Mouse (Mus musculus): ENCODE results near the gene Aasdh. TPM values are rescaled to one million over a fixed set of nuclear protein-coding genes. Genes with fewer than 3 reads are reported as not detected.
"Not testable (repeated sequence)": the region's sequence is repeated elsewhere in the genome, so short reads cannot be mapped to it uniquely, and the experiment has no call there.

Gene Aasdh
- total RNA-seq, 2 experiments from 2014 or later: 18.5 to 21.0 TPM

DNA sequence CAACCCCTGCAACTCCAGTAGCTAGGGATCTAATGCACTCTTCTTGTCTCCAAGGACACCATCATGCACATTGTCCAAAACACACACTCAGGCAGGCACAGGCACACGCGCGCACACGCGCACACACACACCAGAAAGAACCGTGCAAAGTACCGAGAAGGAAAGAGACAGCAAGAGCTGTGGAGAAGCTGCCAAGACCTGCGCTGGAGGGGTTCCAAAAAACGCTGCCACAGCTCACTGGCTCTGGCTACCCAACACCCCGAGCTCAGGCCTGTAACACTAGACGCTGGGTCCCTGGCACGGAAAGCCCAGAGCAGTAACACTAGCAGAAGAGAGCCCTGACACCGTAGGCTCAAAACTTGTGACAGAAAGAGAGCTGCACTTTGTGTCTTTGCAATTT is 18.1 kb upstream of the Aasdh start:
- intact Hi-C loops (cut with DNase I): no loop called here
- DNase-seq (ENCODE audit: extremely low spot score in 1 of 2, low spot score in 2 of 2): peak in 1 of 2 experiments; percentile 72

DNA sequence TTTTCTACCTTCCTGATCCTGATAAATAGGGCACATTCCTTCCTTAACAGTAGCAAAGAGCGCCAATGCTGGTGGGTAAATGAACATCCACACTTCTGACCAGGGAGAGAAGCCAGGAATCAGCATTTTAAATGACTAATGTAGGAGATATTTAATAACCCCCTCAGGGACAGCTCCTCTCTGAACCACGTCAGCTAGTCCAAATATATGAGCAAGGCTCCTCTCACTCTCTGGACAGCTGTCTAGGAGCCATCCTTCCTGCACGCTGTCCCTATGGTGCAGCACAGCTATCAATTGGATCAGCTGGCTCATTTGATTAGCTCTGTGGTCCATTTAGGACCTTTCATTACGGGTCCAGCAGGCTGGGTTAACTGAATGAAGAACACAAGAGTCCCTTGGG is 17.5 kb upstream of the Aasdh start:
- DNase-seq (ENCODE audit: extremely low spot score in 1 of 2, low spot score in 2 of 2): no peak
- intact Hi-C loops (cut with DNase I): no loop called here

DNA sequence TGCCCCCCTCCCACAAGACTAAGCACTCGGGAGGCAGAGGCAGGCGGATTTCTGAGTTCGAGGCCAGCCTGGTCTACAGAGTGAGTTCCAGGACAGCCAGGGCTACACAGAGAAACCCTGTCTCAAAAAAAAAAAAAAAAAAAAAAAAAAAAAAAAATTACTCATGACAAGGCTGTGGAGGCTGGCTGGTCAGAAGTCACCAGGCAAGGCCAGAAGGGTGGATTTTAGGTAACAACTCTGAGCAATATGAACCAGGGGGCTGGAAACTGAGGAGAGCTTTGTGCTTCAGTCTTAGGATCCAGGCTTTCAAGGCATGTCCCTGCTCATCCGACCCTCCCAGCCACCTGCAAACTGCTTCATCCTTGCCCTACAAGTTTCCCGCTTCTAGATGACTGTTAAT is 7.2 kb upstream of the Aasdh start:
- DNase-seq (ENCODE audit: extremely low spot score in 1 of 2, low spot score in 2 of 2): not testable (repeated sequence)

DNA sequence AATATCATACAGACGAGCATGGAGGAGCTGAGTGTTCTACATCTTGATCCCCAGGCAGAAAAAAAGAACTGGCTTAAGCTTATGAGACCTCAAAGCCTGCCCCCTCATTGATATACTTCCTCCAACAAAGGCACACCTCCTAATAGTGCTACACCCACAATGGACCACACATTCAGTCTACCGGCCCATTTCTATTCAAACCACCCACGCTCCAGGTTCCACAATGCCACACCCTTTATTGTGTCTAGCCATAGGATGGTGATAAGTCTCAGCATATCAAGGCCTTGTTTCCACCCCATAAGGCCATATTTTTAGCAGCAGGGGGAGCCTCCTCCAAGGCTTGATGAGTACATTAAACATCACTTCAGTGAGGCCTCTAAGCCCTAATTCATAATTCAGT is 5.5 kb upstream of the Aasdh start:
- DNase-seq (ENCODE audit: extremely low spot score in 1 of 2, low spot score in 2 of 2): no peak
- intact Hi-C loops (cut with DNase I): no loop called here

More for the DNA sequence above, 7.2 kb upstream of the Aasdh start:
- intact Hi-C loops (cut with DNase I): not testable (repeated sequence)

DNA sequence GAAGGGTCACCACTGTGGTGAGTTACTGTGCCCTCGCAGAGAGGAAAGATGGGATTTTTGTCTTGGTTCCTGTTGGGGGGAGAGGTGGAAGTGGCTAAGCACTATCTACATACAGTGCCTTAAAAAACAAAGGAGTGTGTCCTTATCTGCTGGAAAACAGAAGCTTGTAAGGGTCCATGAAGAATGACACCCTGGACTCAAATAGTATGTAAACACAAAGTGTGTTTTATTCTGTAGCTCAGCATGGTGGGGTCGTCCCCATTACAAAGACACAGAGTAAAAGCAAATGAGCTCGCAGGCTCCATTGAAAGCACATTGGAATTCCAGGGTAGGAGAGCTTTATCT is 813 bp upstream of the Aasdh start:
- intact Hi-C loops (cut with DNase I): no loop called here
- DNase-seq (ENCODE audit: extremely low spot score in 1 of 2, low spot score in 2 of 2): no peak

DNA sequence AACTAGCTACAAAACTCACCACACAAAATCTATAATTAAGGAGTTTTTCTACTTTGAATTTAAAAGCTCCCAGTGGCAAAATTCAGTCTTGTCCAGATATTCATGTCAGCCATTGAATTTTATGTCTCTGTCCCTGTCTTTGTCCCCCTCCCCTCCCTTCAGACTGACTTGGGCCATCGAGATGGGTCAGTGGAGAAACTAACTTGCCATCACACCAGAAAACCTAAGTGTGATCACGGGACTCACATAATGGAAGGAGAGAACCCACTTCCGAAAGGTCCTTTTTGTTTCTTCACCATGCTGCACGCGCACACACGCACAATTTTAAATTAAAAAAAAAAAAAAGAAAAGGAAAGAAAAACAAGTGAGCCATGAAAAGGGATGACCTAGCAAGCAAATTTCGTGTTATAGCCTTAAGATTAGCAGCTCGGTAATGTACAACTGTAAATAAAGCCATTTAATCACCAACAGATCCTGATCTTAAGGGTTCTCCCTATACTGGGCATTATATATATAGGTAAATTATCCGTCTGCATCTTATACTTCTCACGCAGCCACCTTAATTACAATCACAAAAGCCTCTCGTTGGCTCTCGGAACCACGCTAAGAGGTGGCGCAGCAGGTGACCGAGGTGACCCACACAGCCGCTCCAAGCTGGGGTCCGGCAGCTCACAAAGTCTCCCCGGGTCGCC is 455 bp downstream of the Aasdh start:
- no peak for DNase-seq (ENCODE audit: extremely low spot score in 1 of 2, low spot score in 2 of 2)
- intact Hi-C loops (cut with DNase I): no loop called here

DNA sequence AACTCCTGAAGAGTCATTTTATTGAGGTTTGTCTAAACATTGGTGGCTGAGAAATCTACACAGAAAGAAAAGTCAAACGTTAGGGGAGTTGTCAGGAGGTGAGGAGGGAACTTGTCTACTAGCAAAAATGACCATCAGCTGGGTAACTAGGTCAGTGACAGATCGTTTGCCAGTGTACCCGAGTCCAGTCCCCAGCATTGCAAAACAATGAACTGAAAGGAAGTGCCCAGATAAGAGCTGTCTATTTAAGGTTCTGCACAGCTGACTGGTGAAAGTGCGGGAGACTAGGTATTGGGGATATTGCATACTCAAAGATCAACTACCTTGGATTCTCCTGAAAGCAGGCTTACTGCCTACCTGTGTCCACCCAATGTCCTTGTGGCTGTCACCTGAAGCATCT is 3.2 kb downstream of the Aasdh start:
- intact Hi-C loops (cut with DNase I): no loop called here
- DNase-seq (ENCODE audit: extremely low spot score in 1 of 2, low spot score in 2 of 2): no peak

DNA sequence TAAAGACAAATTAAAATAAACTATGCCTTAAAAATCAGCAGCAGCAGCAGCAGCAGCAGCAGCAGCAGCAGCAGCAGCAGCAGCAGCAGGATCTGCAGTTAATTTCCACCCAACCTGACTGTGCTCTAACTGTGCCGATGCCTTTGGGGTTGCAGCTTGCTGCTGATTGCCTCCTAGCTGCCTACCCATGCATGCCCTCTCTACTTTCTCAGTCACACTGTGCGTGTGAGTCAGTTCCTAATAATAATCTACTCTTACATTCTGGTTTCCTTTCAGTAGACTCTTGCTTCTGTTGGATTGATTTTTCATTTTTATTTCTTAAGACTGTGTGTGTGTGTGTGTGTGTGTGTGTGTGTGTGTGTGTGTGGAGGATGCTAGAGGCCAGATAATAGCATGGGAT is 12.2 kb downstream of the Aasdh start:
- DNase-seq (ENCODE audit: extremely low spot score in 1 of 2, low spot score in 2 of 2): no peak
- intact Hi-C loops (cut with DNase I): no loop called here

DNA sequence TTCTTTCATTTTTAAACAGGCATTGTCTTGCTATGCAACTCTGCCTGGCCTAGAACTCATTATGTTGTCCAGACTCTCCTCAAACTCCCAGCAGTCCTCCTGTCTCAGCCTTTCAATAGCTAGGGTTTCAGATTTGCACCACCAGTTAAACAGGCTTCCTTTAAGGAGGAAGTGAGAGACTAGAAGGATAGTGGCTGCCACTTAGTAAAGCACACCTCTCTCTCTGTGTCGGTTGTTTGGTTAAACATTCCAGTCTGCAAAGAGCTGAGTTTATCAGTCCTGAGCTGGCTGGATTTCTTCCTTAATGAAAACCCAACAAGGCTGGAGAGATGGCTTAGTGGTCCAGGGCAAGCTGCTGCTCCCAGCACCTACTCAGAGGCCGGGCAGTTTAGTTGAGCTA is 12.7 kb downstream of the Aasdh start:
- intact Hi-C loops (cut with DNase I): no loop called here
- DNase-seq (ENCODE audit: extremely low spot score in 1 of 2, low spot score in 2 of 2): no peak

DNA sequence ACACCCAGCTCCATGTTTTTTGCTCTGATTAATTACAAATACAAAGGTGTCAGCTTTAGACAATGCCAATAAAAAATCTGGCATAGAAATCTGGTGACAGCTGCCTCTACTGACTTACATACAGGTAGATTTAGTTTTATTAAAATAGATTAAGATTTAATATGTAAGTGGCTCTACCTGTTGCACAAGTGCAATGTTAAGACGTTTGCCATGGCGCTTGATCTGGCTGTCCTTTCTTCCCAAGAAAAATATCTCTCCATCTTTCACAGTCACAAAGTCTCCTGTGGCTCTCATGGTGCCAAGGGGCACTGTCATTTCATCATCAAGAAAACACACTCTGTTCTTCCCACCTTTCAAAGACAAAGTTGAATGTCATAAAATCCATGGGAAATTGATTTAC is 18.3 kb downstream of the Aasdh start:
- intact Hi-C loops (cut with DNase I): no loop called here
- DNase-seq (ENCODE audit: extremely low spot score in 1 of 2, low spot score in 2 of 2): no peak

DNA sequence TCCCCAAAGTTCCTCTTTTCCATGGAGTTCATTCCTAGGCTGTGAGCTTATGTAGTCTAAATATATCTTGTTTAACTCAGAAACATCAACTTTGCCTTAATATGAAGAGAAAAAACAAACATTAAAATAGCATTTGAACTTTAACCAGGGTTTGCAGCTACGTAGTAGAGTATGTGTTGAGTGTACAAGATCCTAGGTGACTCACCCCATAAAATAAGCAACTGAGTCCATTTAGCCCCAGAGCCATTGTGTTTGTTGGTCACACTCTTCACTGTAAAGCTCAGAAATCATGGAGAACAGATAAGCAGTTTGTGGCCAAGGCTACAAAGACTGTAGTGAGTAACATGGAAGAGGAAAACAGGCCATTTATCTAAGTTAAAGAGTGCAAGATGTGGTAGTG is 21.2 kb downstream of the Aasdh start:
- no peak for DNase-seq (ENCODE audit: extremely low spot score in 1 of 2, low spot score in 2 of 2)
- intact Hi-C loops (cut with DNase I): no loop called here

DNA sequence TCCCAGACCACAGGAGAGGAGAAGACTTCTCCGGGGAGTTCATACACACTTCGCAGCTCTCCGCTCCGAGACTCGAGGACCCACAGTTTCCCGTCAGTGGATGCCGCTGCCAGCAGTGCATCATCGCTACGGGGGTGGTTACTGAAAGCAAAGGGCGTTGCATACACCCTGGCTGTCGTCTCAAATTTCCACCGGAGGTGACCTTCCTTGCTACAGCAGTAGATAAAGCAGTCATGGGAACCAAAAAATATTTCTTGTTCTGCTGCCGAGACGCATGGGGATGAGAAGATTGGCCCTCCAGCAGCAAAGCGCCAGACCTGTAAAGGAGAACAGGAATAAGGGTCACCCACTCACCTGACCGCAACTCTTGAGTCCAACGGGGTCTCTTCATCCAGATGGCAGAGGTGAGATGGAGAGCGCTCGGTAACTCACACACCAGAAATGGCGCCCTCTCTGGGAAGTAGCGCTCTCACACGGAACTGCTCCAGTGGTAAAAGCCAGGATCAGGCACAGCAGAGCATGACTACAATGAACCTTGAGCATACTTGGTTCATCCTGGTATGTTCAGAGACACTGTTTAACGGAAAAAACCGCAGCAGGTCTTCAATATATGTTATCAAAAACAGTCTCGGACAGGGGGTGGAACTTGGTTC is 29.1 kb downstream of the Aasdh start:
- intact Hi-C loops (cut with DNase I): no loop called here
- DNase-seq (ENCODE audit: extremely low spot score in 1 of 2, low spot score in 2 of 2): no peak

DNA sequence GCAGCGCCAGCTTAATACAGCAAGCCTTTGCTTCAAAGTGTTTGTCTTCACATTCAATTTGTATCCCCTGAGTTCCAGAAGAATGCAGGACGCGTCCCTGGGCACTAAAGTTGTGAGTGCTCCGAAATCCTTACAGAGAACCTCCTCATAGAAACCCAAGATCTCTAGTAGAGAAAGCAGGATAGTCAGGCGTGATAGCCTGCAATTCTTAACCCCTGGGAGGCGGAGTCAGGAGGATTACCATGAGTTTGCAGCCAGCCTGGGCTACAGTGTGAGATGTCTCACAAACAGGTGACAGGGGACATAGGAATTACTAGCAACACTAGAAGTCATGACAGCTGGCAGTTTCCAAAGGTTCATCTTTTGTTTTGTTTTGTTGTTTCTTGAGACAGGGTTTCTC is 35.8 kb downstream of the Aasdh start:
- DNase-seq (ENCODE audit: extremely low spot score in 1 of 2, low spot score in 2 of 2): no peak
- intact Hi-C loops (cut with DNase I): loop anchor here (5.0 kb wide), 1 partner anchor 48 kb away; no protein-coding TSS in a partner anchor

DNA sequence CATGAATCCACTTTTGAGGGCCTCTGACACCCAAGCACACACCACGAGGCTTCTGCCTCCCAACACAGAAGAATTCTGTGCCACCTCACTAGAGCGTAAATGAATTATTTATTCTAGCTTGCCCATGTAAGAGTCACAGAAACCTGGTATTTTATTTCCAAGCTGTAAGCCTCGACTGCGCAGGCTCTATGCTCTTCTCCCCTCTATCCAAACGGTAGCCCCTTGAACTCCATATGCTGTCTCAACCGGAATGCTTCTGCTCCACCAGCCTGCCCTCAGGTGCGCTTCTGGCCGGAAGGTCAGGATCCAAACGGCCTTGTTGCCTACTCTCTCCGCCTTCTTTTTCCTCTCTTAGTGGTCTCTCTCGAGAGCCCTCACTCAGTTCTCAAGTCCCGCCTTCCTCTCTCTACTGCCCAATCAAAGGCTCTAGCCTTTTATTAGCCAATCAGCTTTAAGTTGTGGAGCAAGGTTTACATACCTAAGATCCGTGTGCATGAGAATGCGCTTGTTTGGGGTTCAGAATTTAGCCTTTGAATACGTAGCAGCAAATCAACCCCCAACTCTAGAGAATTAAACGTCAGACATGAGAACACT is 36.5 kb downstream of the Aasdh start:
- DNase-seq (ENCODE audit: extremely low spot score in 1 of 2, low spot score in 2 of 2): peak in 1 of 2 experiments; percentile 24
- intact Hi-C loops (cut with DNase I): loop anchor here (5.0 kb wide), 1 partner anchor 49 kb away; no protein-coding TSS in a partner anchor

DNA sequence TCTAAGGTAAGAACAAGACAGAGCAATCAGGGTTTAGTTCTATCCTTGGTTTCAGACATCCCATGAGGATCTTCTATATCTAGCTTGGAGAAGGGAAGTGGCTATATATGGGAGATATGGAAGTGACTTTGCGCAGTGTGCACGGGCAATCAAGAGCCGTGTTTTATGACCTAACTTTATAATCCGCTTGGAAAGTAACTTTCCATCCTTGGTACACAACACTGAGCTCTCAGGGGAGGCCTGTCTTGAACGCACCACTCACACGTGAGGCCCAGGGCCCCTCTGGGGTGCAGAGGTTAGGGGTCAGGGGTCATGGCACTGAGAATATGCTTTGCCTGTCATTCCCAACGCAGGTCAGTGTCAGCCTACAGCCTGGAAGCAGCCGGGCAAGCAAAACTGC is 38.5 kb downstream of the Aasdh start:
- intact Hi-C loops (cut with DNase I): loop anchor here (5.0 kb wide), 1 partner anchor 50 kb away; no protein-coding TSS in a partner anchor
- no peak for DNase-seq (ENCODE audit: extremely low spot score in 1 of 2, low spot score in 2 of 2)

DNA sequence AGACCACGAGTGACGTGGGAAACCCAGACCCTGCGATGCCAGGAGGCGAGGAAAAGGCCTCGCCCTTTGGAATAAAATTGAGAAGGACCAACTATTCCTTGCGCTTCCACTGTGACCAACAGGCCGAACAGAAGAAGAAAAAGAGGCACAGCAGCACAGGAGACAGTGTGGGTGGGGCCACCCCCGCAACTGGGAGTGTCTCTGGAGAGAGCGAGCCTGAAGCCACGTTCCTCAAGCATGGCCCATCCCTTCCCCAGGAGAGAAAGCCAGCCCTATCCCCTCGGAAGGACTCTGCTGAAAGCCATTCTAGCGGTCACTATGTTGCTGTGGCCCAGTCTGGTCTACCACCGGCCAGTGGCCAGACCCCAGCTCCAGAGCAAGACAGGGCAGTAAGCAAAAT is 46.9 kb downstream of the Aasdh start:
- DNase-seq (ENCODE audit: extremely low spot score in 1 of 2, low spot score in 2 of 2): no peak

DNA sequence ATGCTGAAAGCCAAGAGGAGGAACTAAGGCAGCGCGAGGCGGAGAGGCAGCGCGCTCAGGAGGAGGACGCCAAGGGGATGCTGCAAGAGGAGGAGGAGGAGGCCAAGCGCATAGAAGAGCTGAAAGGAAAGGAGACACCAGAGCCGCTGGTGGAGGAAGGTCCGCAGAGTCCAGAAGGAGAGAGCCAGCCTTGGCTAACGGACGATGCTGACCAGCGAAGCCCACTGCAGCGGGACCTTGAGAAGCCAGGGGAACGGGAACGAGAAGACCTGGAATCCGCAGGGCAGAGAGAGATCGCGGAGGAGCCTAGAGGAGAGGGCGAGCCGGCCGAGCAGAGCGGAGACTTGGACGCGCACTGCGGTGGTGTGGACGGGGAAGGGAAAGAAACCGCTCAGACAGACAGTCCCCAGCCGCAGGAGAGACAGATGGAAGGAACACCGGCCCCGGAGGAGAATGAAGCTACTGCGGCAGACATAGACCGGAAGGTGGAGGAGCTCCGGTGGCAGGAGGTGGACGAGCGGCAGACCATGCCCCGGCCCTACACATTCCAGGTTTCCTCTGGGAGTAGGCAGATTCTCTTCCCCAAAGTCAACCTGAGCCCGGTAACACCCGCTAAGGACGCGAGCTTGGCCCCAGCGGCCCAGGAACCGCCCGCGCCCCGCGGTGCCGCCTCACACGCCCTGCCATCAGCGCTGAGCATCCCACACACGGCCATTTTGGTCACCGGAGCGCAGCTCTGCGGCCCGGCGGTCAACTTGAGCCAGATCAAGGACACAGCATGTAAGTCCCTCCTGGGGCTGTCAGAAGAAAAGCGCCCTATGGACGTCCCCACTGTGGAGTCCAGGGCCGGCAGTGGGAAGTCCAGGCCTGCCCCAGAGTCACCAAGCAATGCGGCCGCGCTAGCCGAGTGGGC is 48.0 kb downstream of the Aasdh start:
- intact Hi-C loops (cut with DNase I): loop anchor here (2.0 kb wide), 1 partner anchor 269 kb away; the partner anchor contains the start of gene Cep135
- no peak for DNase-seq (ENCODE audit: extremely low spot score in 1 of 2, low spot score in 2 of 2)

More for the DNA sequence above, 46.9 kb downstream of the Aasdh start:
- intact Hi-C loops (cut with DNase I): loop anchor here (2.0 kb wide), 1 partner anchor 270 kb away; the partner anchor contains the start of gene Cep135

DNA sequence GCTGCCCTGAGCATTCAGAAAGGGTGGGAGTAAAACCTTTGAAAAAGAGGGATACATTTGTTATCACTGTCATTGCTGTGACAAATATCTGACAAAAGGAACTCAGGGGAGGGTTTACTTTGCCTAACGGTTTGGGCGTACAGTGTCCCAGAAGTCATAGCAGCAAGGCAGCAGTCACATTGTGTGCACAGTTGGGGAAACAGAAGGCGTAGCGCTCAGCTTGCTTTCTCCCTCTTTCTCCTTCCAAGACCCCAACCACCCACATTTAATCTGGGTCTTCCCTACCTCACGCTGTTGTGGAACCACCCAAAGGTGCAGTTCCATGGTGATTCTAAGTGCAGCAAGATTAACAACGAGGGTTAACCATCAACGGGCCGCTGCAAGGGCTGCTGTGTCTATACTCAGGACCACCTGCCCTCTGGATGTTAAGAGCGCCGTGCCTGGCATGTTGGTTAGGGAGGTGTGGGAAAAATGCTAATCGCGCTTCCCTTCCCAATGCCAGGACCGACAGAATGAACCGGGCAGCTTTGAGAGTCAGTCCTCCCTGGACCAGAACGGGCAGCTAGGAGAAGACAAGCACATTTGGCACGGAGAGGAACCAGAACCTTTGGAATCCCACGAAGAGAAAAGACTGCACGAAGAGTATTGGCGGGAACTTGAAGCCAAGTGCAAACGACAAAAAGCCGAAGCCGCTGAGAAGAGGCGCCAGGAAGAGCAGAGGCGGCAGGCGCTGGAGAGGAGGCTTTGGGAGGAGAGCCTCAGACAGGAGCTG is 49.3 kb downstream of the Aasdh start:
- intact Hi-C loops (cut with DNase I): no loop called here
- no peak for DNase-seq (ENCODE audit: extremely low spot score in 1 of 2, low spot score in 2 of 2)

All from left cerebral cortex, postnatal 10 days (tissue).